Mouse (Mus musculus) midbrain, postnatal 0 days (tissue): Measurements from ENCODE around the gene Pdxp. TPM values are rescaled to one million over a fixed set of nuclear protein-coding genes. Genes with fewer than 3 reads are reported as not detected.

Experiments used
- ATAC-seq: fragments of 200-750 bp; cut with Nextera tagmentation; 2 replicates; pipeline ENCODE4 v1.8.0; 2017; ENCODE audit warnings: moderate number of reproducible peaks, mild to moderate bottlenecking, moderate TSS enrichment, moderate library complexity; ENCODE audit not compliant: low FRiP score
- DNase-seq: peaks from one replicate; pipeline ENCODE4 v3.0.0-alpha.2; 2015; ENCODE audit warnings: low spot score
- H3K27ac ChIP-seq: fragments of 300-500 bp; sonication (generic); 2 replicates; pipeline ENCODE4 v1.5.1; 2014; ENCODE audit warnings: low read depth, mild to moderate bottlenecking, low read length, mixed read lengths
- H3K27me3 ChIP-seq: fragments of 300-500 bp; sonication (generic); 2 replicates; pipeline ENCODE4 v1.6.1; 2014; ENCODE audit warnings: low read length, control low read depth, mixed read lengths; ENCODE audit not compliant: insufficient read depth
- H3K36me3 ChIP-seq: fragments of 300-500 bp; sonication (generic); 2 replicates; pipeline ENCODE4 v1.6.1; 2014; ENCODE audit warnings: low read length, control low read depth, mixed read lengths; ENCODE audit not compliant: insufficient read depth
- H3K4me1 ChIP-seq: fragments of 300-500 bp; sonication (generic); 2 replicates; pipeline ENCODE4 v1.6.1; 2014; ENCODE audit warnings: mild to moderate bottlenecking, control low read depth, antibody characterized with exemption, low read length, mixed read lengths; ENCODE audit not compliant: insufficient read depth
- H3K4me2 ChIP-seq: fragments of 300-500 bp; sonication (generic); 2 replicates; pipeline ENCODE4 v1.6.1; 2014; ENCODE audit warnings: low read depth, mild to moderate bottlenecking, low read length, mixed read lengths; ENCODE audit not compliant: poor library complexity, severe bottlenecking
- H3K4me3 ChIP-seq: fragments of 300-500 bp; sonication (generic); 2 replicates; pipeline ENCODE4 v1.5.1; 2014; ENCODE audit warnings: low read depth, mild to moderate bottlenecking, low read length, moderate library complexity
- H3K9ac ChIP-seq: fragments of 300-500 bp; sonication (generic); replicated peaks from 2 replicates; pipeline ENCODE4 v1.6.1; 2014; ENCODE audit warnings: mild to moderate bottlenecking, low read length, moderate library complexity, mixed read lengths; ENCODE audit not compliant: poor library complexity, severe bottlenecking
- H3K9me3 ChIP-seq: fragments of 300-500 bp; sonication (generic); 2 replicates; pipeline ENCODE4 v1.6.1; 2016; ENCODE audit warnings: low read length, control low read depth
- CTCF ChIP-seq: IDR thresholded peaks from 2 replicates; pipeline ENCODE4 v1.5.1; 2016; ENCODE audit warnings: antibody characterized with exemption, mild to moderate bottlenecking
- WGBS: fragments of 180-500 bp; shearing (Covaris S2); extraction: QIAGEN DNeasy Blood & Tissue Kit; methylation state at CpG from one replicate; pipeline ENCODE4 v1.1.7; 2014; 5-methylcytosine and 5-hydroxymethylcytosine counted together
- polyA plus RNA-seq: library from polyadenylated mRNA; unstranded; fragments of >200 nt; fragmentation: Nextera tagmentation; extraction: Ambion mirVana; gene quantifications from 2 replicates; pipeline ENCODE4 v1.2.1, GENCODE M21; 2015
- total RNA-seq: library from RNA; depleted of rRNA; stranded (reverse); fragments of >200 nt; gene quantifications from 2 replicates; pipeline ENCODE4 v1.2.3, GENCODE M21; 2014

Pdxp gene
- total and polyA plus RNA-seq, 2 experiments from 2014 or later = 181 to 350 TPM

GRCm38 (mm10) chr15:78942663-78943062 lies 28.9 kb downstream of the Pdxp start:
- Histone ChIP-seq H3K4me1 (no peaks in the 10 kb centered on the region), H3K4me3 (no peak overlapping the region), H3K27ac (peak overlapping the region; percentile 18; the same call in 1 of the 2 replicates), H3K9ac (no peak overlapping the region), H3K9me3 (no peaks in the 10 kb centered on the region), H3K36me3 (peaks cover 26% of the 10 kb centered on the region), H3K27me3 (no peaks in the 10 kb centered on the region), H3K4me2 (peak overlapping the region; percentile 39; the same call in 1 of the 2 replicates)
- ATAC-seq (peak; percentile 63), DNase-seq (peak; percentile 79)
- 2% methylated on average over 9 of the region's 9 CpGs for WGBS
- peak; percentile 87 for TF ChIP-seq CTCF

- Histone ChIP-seq H3K9ac (no peak overlapping the region), H3K4me2 (no peak overlapping the region), H3K27me3 (no peaks in the 10 kb centered on the region), H3K4me1 (peaks cover 12% of the 10 kb centered on the region; the same call in 1 of the 2 replicates), H3K36me3 (peaks cover under 1% of the 10 kb centered on the region), H3K9me3 (no peaks in the 10 kb centered on the region), H3K4me3 (no peak overlapping the region), H3K27ac (no peak overlapping the region)
- 68% methylated on average over 7 of the region's 7 CpGs for WGBS
- ATAC-seq (no peak), DNase-seq (no peak)
- TF ChIP-seq CTCF = no peak
Observed at GRCm38 (mm10) chr15:78946232-78946631, 32.5 kb downstream of the Pdxp start.

- Histone ChIP-seq H3K9ac (peak within 1 kb of the TSS; percentile 78), H3K27me3 (no peaks in the 10 kb centered on the region), H3K4me2 (peak within 1 kb of the TSS; percentile 68), H3K4me1 (peaks cover 12% of the 10 kb centered on the region; the same call in 1 of the 2 replicates), H3K27ac (peak within 1 kb of the TSS; percentile 77), H3K36me3 (0 out of 2 replicates have a peak, but pooled peaks cover 6% of the 10 kb centered on the region), H3K4me3 (peak within 1 kb of the TSS; percentile 63), H3K9me3 (no peaks in the 10 kb centered on the region)
- no peak for TF ChIP-seq CTCF
- under 1% methylated on average over 24 of the region's 24 CpGs for WGBS
- peak; percentile 96 for DNase-seq
- peak; percentile 93 for ATAC-seq
Observed at GRCm38 (mm10) chr15:78947657-78948056, 33.9 kb downstream of the Pdxp start, which contains the start of gene Triobp. Gene Triobp, plus strand, starts transcription at chr15:78947724.

GRCm38 (mm10) chr15:78948152-78948725 lies 34.5 kb downstream of the Pdxp start:
- no peaks in the 10 kb centered on the region for H3K27me3 ChIP-seq
- peaks cover 7% of the 10 kb centered on the region; the same call in 1 of the 2 replicates for H3K36me3 ChIP-seq
- H3K27ac ChIP-seq = peak overlapping the region; percentile 77
- ATAC-seq (peak; percentile 26; the same call in 1 of the 2 replicates), DNase-seq (peak; percentile 21)
- WGBS = 2% methylated on average over 11 of the region's 11 CpGs
- peaks cover 12% of the 10 kb centered on the region; the same call in 1 of the 2 replicates for H3K4me1 ChIP-seq
- H3K4me2 ChIP-seq = peak overlapping the region; percentile 68
- H3K4me3 ChIP-seq = peak overlapping the region; percentile 63
- no peak for TF ChIP-seq CTCF
- H3K9me3 ChIP-seq = no peaks in the 10 kb centered on the region
- peak overlapping the region; percentile 78 for H3K9ac ChIP-seq

- H3K9me3 ChIP-seq = no peaks in the 10 kb centered on the region
- H3K36me3 ChIP-seq = peaks cover 11% of the 10 kb centered on the region; the same call in 1 of the 2 replicates
- peak overlapping the region; percentile 63 for H3K4me3 ChIP-seq
- ATAC-seq (no peak), DNase-seq (no peak)
- no peak for TF ChIP-seq CTCF
- peak overlapping the region; percentile 68 for H3K4me2 ChIP-seq
- H3K27me3 ChIP-seq = no peaks in the 10 kb centered on the region
- peaks cover 12% of the 10 kb centered on the region; the same call in 1 of the 2 replicates for H3K4me1 ChIP-seq
- no peak overlapping the region for H3K27ac ChIP-seq
- 97% methylated on average over 3 of the region's 3 CpGs for WGBS
- no peak overlapping the region; the same call in 1 of the 2 replicates for H3K9ac ChIP-seq
Observed at GRCm38 (mm10) chr15:78948883-78949282, 35.2 kb downstream of the Pdxp start.

- Histone ChIP-seq H3K27me3 (no peaks in the 10 kb centered on the region), H3K27ac (no peak overlapping the region), H3K4me3 (no peak overlapping the region), H3K9ac (no peak overlapping the region), H3K4me1 (no peaks in the 10 kb centered on the region), H3K9me3 (no peaks in the 10 kb centered on the region), H3K4me2 (no peak overlapping the region), H3K36me3 (peaks cover 35% of the 10 kb centered on the region)
- no peak for DNase-seq
- WGBS = 81% methylated on average over 3 of the region's 3 CpGs
- ATAC-seq = no peak
- TF ChIP-seq CTCF = peak; percentile 43
Observed at GRCm38 (mm10) chr15:78955663-78956062, 41.9 kb downstream of the Pdxp start.
